Mouse (Mus musculus) liver, embryonic 13.5 days (tissue): Measurements from ENCODE around the gene Myadml2. TPM values are rescaled to one million over a fixed set of nuclear protein-coding genes. Genes with fewer than 3 reads are reported as not detected.

Experiments used
- ATAC-seq: fragments of 200-750 bp; cut with Nextera tagmentation; 2 replicates; pipeline ENCODE4 v1.8.0; 2017; ENCODE audit warnings: low read depth, mild to moderate bottlenecking, moderate number of reproducible peaks, moderate library complexity
- DNase-seq: peaks from one replicate; pipeline ENCODE4 v3.0.0; 2022
- H3K27ac ChIP-seq: fragments of 300-500 bp; sonication (generic); 2 replicates; pipeline ENCODE4 v1.5.1; 2015; ENCODE audit warnings: moderate library complexity, mild to moderate bottlenecking, inconsistent platforms
- H3K27me3 ChIP-seq: fragments of 300-500 bp; sonication (generic); 2 replicates; pipeline ENCODE4 v1.6.1; 2015; ENCODE audit warnings: mild to moderate bottlenecking, inconsistent platforms
- H3K36me3 ChIP-seq: fragments of 300-500 bp; sonication (generic); 2 replicates; pipeline ENCODE4 v1.6.1; 2015; ENCODE audit warnings: mild to moderate bottlenecking, inconsistent platforms
- H3K4me1 ChIP-seq: fragments of 300-500 bp; sonication (generic); replicated peaks from 2 replicates; pipeline ENCODE4 v1.6.1; 2015; ENCODE audit warnings: inconsistent platforms
- H3K4me2 ChIP-seq: fragments of 300-500 bp; sonication (generic); 2 replicates; pipeline ENCODE4 v1.6.1; 2015; ENCODE audit warnings: inconsistent platforms, mild to moderate bottlenecking, moderate library complexity
- H3K4me3 ChIP-seq: fragments of 300-500 bp; sonication (generic); replicated peaks from 2 replicates; pipeline ENCODE4 v1.5.1; 2015; ENCODE audit warnings: mild to moderate bottlenecking, inconsistent platforms
- H3K9ac ChIP-seq: fragments of 300-500 bp; sonication (generic); 2 replicates; pipeline ENCODE4 v1.6.1; 2015; ENCODE audit warnings: mild to moderate bottlenecking, inconsistent platforms
- H3K9me3 ChIP-seq: fragments of 300-500 bp; sonication (generic); replicated peaks from 2 replicates; pipeline ENCODE4 v1.6.1; 2016; ENCODE audit warnings: inconsistent platforms
- WGBS: fragments of 180-500 bp; shearing (Covaris S2); methylation state at CpG from one replicate; pipeline ENCODE4 v1.1.7; 2015; ENCODE audit not compliant: insufficient replicate concordance; 5-methylcytosine and 5-hydroxymethylcytosine counted together
- polyA plus RNA-seq: library from polyadenylated mRNA; unstranded; fragments of >200 nt; fragmentation: Nextera tagmentation; extraction: Ambion mirVana; gene quantifications from 2 replicates; pipeline ENCODE4 v1.2.1, GENCODE M21; 2015

Gene Myadml2
- polyA plus RNA-seq, 1 experiment from 2014 or later, result not detected

GRCm38 (mm10) chr11:120617519-120618112 lies 30.3 kb downstream of the Myadml2 start, which contains the start of gene Pcyt2:
Gene Pcyt2, minus strand, starts transcription at chr11:120617936.
- Histone ChIP-seq H3K27ac (peak within 1 kb of the TSS; percentile 89), H3K4me3 (peak within 1 kb of the TSS; percentile 80), H3K4me2 (peak within 1 kb of the TSS; percentile 90), H3K9ac (peak within 1 kb of the TSS; percentile 88), H3K27me3 (no peaks in the 10 kb centered on the region), H3K36me3 (peaks cover 80% of the 10 kb centered on the region), H3K4me1 (peaks cover 42% of the 10 kb centered on the region), H3K9me3 (no peaks in the 10 kb centered on the region)
- peak; percentile 93 for DNase-seq
- under 1% methylated on average over 56 of the region's 56 CpGs for WGBS
- peak; percentile 93 for ATAC-seq

GRCm38 (mm10) chr11:120616617-120617294 lies 31.2 kb downstream of the Myadml2 start:
- 0 out of 2 replicates have a peak, but pooled peaks have one; percentile 17 for ATAC-seq
- peak overlapping the region; percentile 80 for H3K4me3 ChIP-seq
- WGBS, result 32% methylated on average over 4 of the region's 4 CpGs

GRCm38 (mm10) chr11:120615606-120616203 lies 32.3 kb downstream of the Myadml2 start:
- no peak for ATAC-seq
- H3K4me3 ChIP-seq, result peak overlapping the region; percentile 19; the same call in 1 of the 2 replicates
- H3K36me3 ChIP-seq, result peaks cover 80% of the 10 kb centered on the region
- no peaks in the 10 kb centered on the region for H3K9me3 ChIP-seq
- no peak for DNase-seq
- H3K27ac ChIP-seq, result peak overlapping the region; percentile 32; the same call in 1 of the 2 replicates
- H3K4me1 ChIP-seq, result peaks cover 39% of the 10 kb centered on the region
- H3K27me3 ChIP-seq, result no peaks in the 10 kb centered on the region
- peak overlapping the region; percentile 88; the same call in 1 of the 2 replicates for H3K9ac ChIP-seq
- H3K4me2 ChIP-seq, result peak overlapping the region; percentile 90
- 79% methylated on average over 11 of the region's 11 CpGs for WGBS

More at GRCm38 (mm10) chr11:120616617-120617294, 31.2 kb downstream of the Myadml2 start:
- peak overlapping the region; percentile 89 for H3K27ac ChIP-seq
- H3K27me3 ChIP-seq, result no peaks in the 10 kb centered on the region
- H3K9me3 ChIP-seq, result no peaks in the 10 kb centered on the region
- H3K4me2 ChIP-seq, result peak overlapping the region; percentile 90
- no peak for DNase-seq
- peaks cover 80% of the 10 kb centered on the region for H3K36me3 ChIP-seq
- peaks cover 39% of the 10 kb centered on the region for H3K4me1 ChIP-seq
- H3K9ac ChIP-seq, result peak overlapping the region; percentile 88

GRCm38 (mm10) chr11:120615167-120615566 lies 32.8 kb downstream of the Myadml2 start:
- no peak for DNase-seq
- H3K36me3 ChIP-seq, result peaks cover 80% of the 10 kb centered on the region
- no peak for ATAC-seq
- peak overlapping the region; percentile 90 for H3K4me2 ChIP-seq
- no peak overlapping the region for H3K27ac ChIP-seq
- H3K9ac ChIP-seq, result peak overlapping the region; percentile 88; the same call in 1 of the 2 replicates
- no peaks in the 10 kb centered on the region for H3K9me3 ChIP-seq
- WGBS, result 96% methylated on average over 6 of the region's 6 CpGs
- H3K4me3 ChIP-seq, result peak overlapping the region; percentile 19; the same call in 1 of the 2 replicates
- no peaks in the 10 kb centered on the region for H3K27me3 ChIP-seq
- H3K4me1 ChIP-seq, result peaks cover 39% of the 10 kb centered on the region

- DNase-seq (no peak), ATAC-seq (no peak)
- H3K9ac ChIP-seq, result no peak overlapping the region
- peak overlapping the region; percentile 18; the same call in 1 of the 2 replicates for H3K27ac ChIP-seq
- 81% methylated on average over 8 of the region's 8 CpGs for whole genome bisulfite sequencing
- H3K4me1 ChIP-seq, result peaks cover 49% of the 10 kb centered on the region
- no peak overlapping the region for H3K4me3 ChIP-seq
- H3K36me3 ChIP-seq, result peaks cover 75% of the 10 kb centered on the region
- H3K27me3 ChIP-seq, result peaks cover 3% of the 10 kb centered on the region
- no peaks in the 10 kb centered on the region for H3K9me3 ChIP-seq
- no peak overlapping the region for H3K4me2 ChIP-seq
Measured at GRCm38 (mm10) chr11:120613976-120614375, 34.0 kb downstream of the Myadml2 start.

- peaks cover 70% of the 10 kb centered on the region for H3K36me3 ChIP-seq
- H3K27me3 ChIP-seq, result peaks cover 8% of the 10 kb centered on the region
- no peak overlapping the region for H3K4me2 ChIP-seq
- 80% methylated on average over 10 of the region's 10 CpGs for WGBS
- H3K27ac ChIP-seq, result peak overlapping the region; percentile 18; the same call in 1 of the 2 replicates
- peaks cover 50% of the 10 kb centered on the region for H3K4me1 ChIP-seq
- H3K9me3 ChIP-seq, result no peaks in the 10 kb centered on the region
- DNase-seq, result no peak
- no peak for ATAC-seq
- no peak overlapping the region for H3K4me3 ChIP-seq
- no peak overlapping the region for H3K9ac ChIP-seq
Measured at GRCm38 (mm10) chr11:120613481-120613972, 34.4 kb downstream of the Myadml2 start.

GRCm38 (mm10) chr11:120612763-120613162 lies 35.2 kb downstream of the Myadml2 start:
- Histone ChIP-seq H3K36me3 (peaks cover 64% of the 10 kb centered on the region), H3K9me3 (no peaks in the 10 kb centered on the region), H3K4me1 (peaks cover 51% of the 10 kb centered on the region), H3K27me3 (peaks cover 16% of the 10 kb centered on the region), H3K4me3 (no peak overlapping the region), H3K27ac (no peak overlapping the region), H3K4me2 (no peak overlapping the region), H3K9ac (no peak overlapping the region)
- peak; percentile 8; the same call in 1 of the 2 replicates for ATAC-seq
- WGBS, result 37% methylated on average over 6 of the region's 6 CpGs
- peak; percentile 69 for DNase-seq

- H3K4me3 ChIP-seq, result no peak overlapping the region
- WGBS, result 86% methylated on average over 9 of the region's 9 CpGs
- H3K4me1 ChIP-seq, result peaks cover 44% of the 10 kb centered on the region
- no peak overlapping the region for H3K27ac ChIP-seq
- no peak overlapping the region for H3K4me2 ChIP-seq
- H3K9ac ChIP-seq, result no peak overlapping the region
- DNase-seq (no peak), ATAC-seq (no peak)
- H3K36me3 ChIP-seq, result peaks cover 75% of the 10 kb centered on the region
- H3K9me3 ChIP-seq, result no peaks in the 10 kb centered on the region
- peaks cover 18% of the 10 kb centered on the region for H3K27me3 ChIP-seq
Measured at GRCm38 (mm10) chr11:120610477-120611046, 37.4 kb downstream of the Myadml2 start.

GRCm38 (mm10) chr11:120609250-120609649 lies 38.7 kb downstream of the Myadml2 start:
- peaks cover 43% of the 10 kb centered on the region for H3K4me1 ChIP-seq
- 22% methylated on average over 7 of the region's 8 CpGs for WGBS
- H3K9ac ChIP-seq, result peak overlapping the region; percentile 55
- H3K27ac ChIP-seq, result peak overlapping the region; percentile 70; the same call in 1 of the 2 replicates
- DNase-seq (no peak), ATAC-seq (peak; percentile 71)
- peaks cover 76% of the 10 kb centered on the region for H3K36me3 ChIP-seq
- H3K27me3 ChIP-seq, result peaks cover 18% of the 10 kb centered on the region
- no peaks in the 10 kb centered on the region for H3K9me3 ChIP-seq
- peak overlapping the region; percentile 60 for H3K4me2 ChIP-seq
- H3K4me3 ChIP-seq, result 0 out of 2 replicates have a peak overlapping the region, but pooled peaks have one; percentile 43

- Histone ChIP-seq H3K4me1 (peaks cover 51% of the 10 kb centered on the region), H3K9ac (peak within 1 kb of the TSS; percentile 55), H3K4me3 (peak within 1 kb of the TSS; percentile 43), H3K27ac (peak within 1 kb of the TSS; percentile 70), H3K4me2 (peak within 1 kb of the TSS; percentile 60), H3K9me3 (no peaks in the 10 kb centered on the region), H3K36me3 (peaks cover 74% of the 10 kb centered on the region), H3K27me3 (peaks cover 18% of the 10 kb centered on the region)
- DNase-seq (no peak), ATAC-seq (no peak)
- WGBS, result 23% methylated on average over 45 of the region's 45 CpGs
Measured at GRCm38 (mm10) chr11:120608241-120609034, 39.5 kb downstream of the Myadml2 start, which contains the start of gene Npb. Gene Npb, plus strand, starts transcription at chr11:120608477.
